Mouse (Mus musculus) spleen, adult 2 months (tissue): ENCODE data around the gene Ntsr1. TPM values are rescaled to one million over a fixed set of nuclear protein-coding genes. Genes with fewer than 3 reads are reported as not detected.

Experiments
- DNase-seq, 2 experiments: peaks; one replicate each; pipeline versions ENCODE4 v3.0.0 to v3.0.0-alpha.2; 2012 to 2021; ENCODE audit warnings: low spot score in 2 of 2, low read depth in 1 of 2
- H3K27ac ChIP-seq: fragments of 200-500 bp; 2 replicates; pipeline ENCODE4 v1.5.1; 2012; ENCODE audit warnings: low read length, inconsistent platforms; ENCODE audit not compliant: insufficient read depth
- H3K27me3 ChIP-seq: fragments of 200-500 bp; 2 replicates; pipeline ENCODE4 v1.6.1; 2012; ENCODE audit warnings: mild to moderate bottlenecking, moderate library complexity, low read length, inconsistent platforms; ENCODE audit not compliant: control insufficient read depth, insufficient read depth
- H3K36me3 ChIP-seq: fragments of 200-500 bp; 2 replicates; pipeline ENCODE4 v1.6.1; 2012; ENCODE audit warnings: mild to moderate bottlenecking, low read length, inconsistent platforms; ENCODE audit not compliant: control insufficient read depth, insufficient read depth
- H3K4me1 ChIP-seq: fragments of 200-500 bp; 2 replicates; pipeline ENCODE4 v1.6.1; 2011; ENCODE audit warnings: inconsistent platforms; ENCODE audit not compliant: control insufficient read depth, insufficient read depth, insufficient read length
- H3K4me3 ChIP-seq: fragments of 200-500 bp; 2 replicates; pipeline ENCODE4 v1.5.1; 2011; ENCODE audit warnings: mild to moderate bottlenecking, inconsistent platforms; ENCODE audit not compliant: insufficient read depth, insufficient read length; ENCODE audit errors: extremely low read depth
- CTCF ChIP-seq: fragments of 200-500 bp; IDR thresholded peaks from 2 replicates; pipeline ENCODE4 v1.5.1; 2011; ENCODE audit warnings: mild to moderate bottlenecking, inconsistent platforms; ENCODE audit not compliant: insufficient read depth, insufficient read length, insufficient replicate concordance; ENCODE audit errors: extremely low read depth
- POLR2A ChIP-seq: fragments of 200-500 bp; IDR thresholded peaks from 2 replicates; pipeline ENCODE4 v1.6.1; 2011; ENCODE audit warnings: low read depth, low read length, inconsistent platforms
- WGBS: fragments of 180-500 bp; shearing (Covaris S2); methylation state at CpG from one replicate; pipeline ENCODE4 v1.1.7; 2018; 5-methylcytosine and 5-hydroxymethylcytosine counted together
- polyA plus RNA-seq: library from polyadenylated mRNA; depleted of rRNA; stranded (reverse); fragments of >200 nt; gene quantifications from 2 replicates; pipeline ENCODE4 v1.2.3, GENCODE M21; 2012

Gene Ntsr1
- polyA plus RNA-seq, 1 experiment, result not detected

- Histone ChIP-seq H3K4me1 (no peaks in the 10 kb centered on the region), H3K27me3 (no peaks in the 10 kb centered on the region), H3K36me3 (no peaks in the 10 kb centered on the region), H3K27ac (no peak overlapping the region), H3K4me3 (no peak overlapping the region)
- WGBS, result 82% methylated on average over 5 of the region's 5 CpGs
- no peak for TF ChIP-seq CTCF
- TF ChIP-seq POLR2A, result no peak
- no peak for DNase-seq
Measured at GRCm38 (mm10) chr2:180506281-180506680, 6.5 kb downstream of the Ntsr1 start.

GRCm38 (mm10) chr2:180508455-180509115 lies 8.8 kb downstream of the Ntsr1 start:
- H3K4me3 ChIP-seq, result no peak overlapping the region
- no peak for DNase-seq
- no peak for TF ChIP-seq CTCF
- TF ChIP-seq POLR2A, result no peak
- WGBS, result 84% methylated on average over 14 of the region's 14 CpGs
- H3K4me1 ChIP-seq, result no peaks in the 10 kb centered on the region
- no peaks in the 10 kb centered on the region for H3K27me3 ChIP-seq
- H3K27ac ChIP-seq, result no peak overlapping the region
- no peaks in the 10 kb centered on the region for H3K36me3 ChIP-seq

- no peak for DNase-seq
- TF ChIP-seq POLR2A, result no peak
- TF ChIP-seq CTCF, result no peak
Measured at GRCm38 (mm10) chr2:180510867-180511266, 11.1 kb downstream of the Ntsr1 start.

GRCm38 (mm10) chr2:180511875-180512661 lies 12.3 kb downstream of the Ntsr1 start:
- Histone ChIP-seq H3K4me1 (no peaks in the 10 kb centered on the region), H3K27me3 (no peaks in the 10 kb centered on the region), H3K36me3 (no peaks in the 10 kb centered on the region), H3K4me3 (no peak overlapping the region), H3K27ac (no peak overlapping the region)
- DNase-seq, result no peak
- WGBS, result 25% methylated on average over 13 of the region's 13 CpGs
- TF ChIP-seq CTCF (no peak), POLR2A (no peak)

More at GRCm38 (mm10) chr2:180510867-180511266, 11.1 kb downstream of the Ntsr1 start:
- Histone ChIP-seq H3K27me3 (no peaks in the 10 kb centered on the region), H3K4me1 (no peaks in the 10 kb centered on the region), H3K36me3 (no peaks in the 10 kb centered on the region), H3K27ac (no peak overlapping the region), H3K4me3 (no peak overlapping the region)
- WGBS, result 84% methylated on average over 5 of the region's 5 CpGs

- Histone ChIP-seq H3K27ac (no peak overlapping the region), H3K36me3 (no peaks in the 10 kb centered on the region), H3K27me3 (no peaks in the 10 kb centered on the region), H3K4me1 (no peaks in the 10 kb centered on the region), H3K4me3 (no peak overlapping the region)
- 72% methylated on average over 3 of the region's 3 CpGs for WGBS
- no peak for TF ChIP-seq POLR2A
- no peak for TF ChIP-seq CTCF
- no peak for DNase-seq
Measured at GRCm38 (mm10) chr2:180513019-180513418, 13.2 kb downstream of the Ntsr1 start.

- H3K27ac ChIP-seq, result no peak overlapping the region
- 75% methylated on average over 4 of the region's 4 CpGs for WGBS
- H3K4me3 ChIP-seq, result no peak overlapping the region
- H3K36me3 ChIP-seq, result no peaks in the 10 kb centered on the region
- H3K27me3 ChIP-seq, result no peaks in the 10 kb centered on the region
- no peak for DNase-seq
- H3K4me1 ChIP-seq, result no peaks in the 10 kb centered on the region
- TF ChIP-seq CTCF (no peak), POLR2A (no peak)
Measured at GRCm38 (mm10) chr2:180513835-180514234, 14.1 kb downstream of the Ntsr1 start.

- no peaks in the 10 kb centered on the region for H3K36me3 ChIP-seq
- H3K4me3 ChIP-seq, result no peak overlapping the region
- H3K27ac ChIP-seq, result no peak overlapping the region
- TF ChIP-seq CTCF (no peak), POLR2A (no peak)
- H3K4me1 ChIP-seq, result no peaks in the 10 kb centered on the region
- no peak for DNase-seq
- H3K27me3 ChIP-seq, result 0 out of 2 replicates have a peak, but pooled peaks cover 2% of the 10 kb centered on the region
- WGBS, result 68% methylated on average over 5 of the region's 5 CpGs
Measured at GRCm38 (mm10) chr2:180521437-180522221, 21.9 kb downstream of the Ntsr1 start.
